Mouse (Mus musculus): ENCODE measurements around the gene Col6a6. TPM values are rescaled to one million over a fixed set of nuclear protein-coding genes. Genes with fewer than 3 reads are reported as not detected.

The Col6a6 gene
- polyA plus RNA-seq, 1 experiment from 2014 or later: 0.09 TPM

GRCm38 (mm10) chr9:105788203-105788602 is 39.8 kb downstream of the Col6a6 start:
- no peak overlapping the region for H3K4me3 ChIP-seq (replicated peaks; ENCODE audit: low read depth, low read length)
- H3K4me1 ChIP-seq (ENCODE audit: control insufficient read depth, insufficient read depth, low read length): no peaks in the 10 kb centered on the region
- no peak overlapping the region for H3K27ac ChIP-seq (replicated peaks; ENCODE audit: low read depth, low read length)
- ATAC-seq (ENCODE audit: low FRiP score, low TSS enrichment) (no peak), DNase-seq (no peak)
- no peaks in the 10 kb centered on the region for H3K9me3 ChIP-seq (ENCODE audit: control insufficient read depth, low read length)
- 76% methylated on average over 3 of the region's 3 CpGs for WGBS
- no peak overlapping the region for H3K4me2 ChIP-seq (ENCODE audit: low read length)
- H3K9ac ChIP-seq (replicated peaks; ENCODE audit: low read length): no peak overlapping the region
- H3K27me3 ChIP-seq (ENCODE audit: control insufficient read depth, insufficient read depth, low read length): no peaks in the 10 kb centered on the region
- H3K36me3 ChIP-seq (ENCODE audit: control insufficient read depth, insufficient read depth, low read length): no peaks in the 10 kb centered on the region

- Histone ChIP-seq H3K4me1 (ENCODE audit: control insufficient read depth, insufficient read depth, low read length) (no peaks in the 10 kb centered on the region), H3K9me3 (ENCODE audit: control insufficient read depth, low read length) (no peaks in the 10 kb centered on the region), H3K36me3 (ENCODE audit: control insufficient read depth, insufficient read depth, low read length) (no peaks in the 10 kb centered on the region), H3K4me3 (replicated peaks; ENCODE audit: low read depth, low read length) (no peak overlapping the region), H3K4me2 (ENCODE audit: low read length) (no peak overlapping the region), H3K27ac (replicated peaks; ENCODE audit: low read depth, low read length) (no peak overlapping the region), H3K9ac (replicated peaks; ENCODE audit: low read length) (no peak overlapping the region), H3K27me3 (ENCODE audit: control insufficient read depth, insufficient read depth, low read length) (no peaks in the 10 kb centered on the region)
- 82% methylated on average over 11 of the region's 11 CpGs for WGBS
- ATAC-seq (ENCODE audit: low FRiP score, low TSS enrichment) (no peak), DNase-seq (no peak)
Measured at GRCm38 (mm10) chr9:105787800-105788199, 40.2 kb downstream of the Col6a6 start.

- 90% methylated on average over 4 of the region's 4 CpGs for WGBS
- no peak for ATAC-seq (ENCODE audit: low FRiP score, low TSS enrichment)
- no peak overlapping the region for H3K9ac ChIP-seq (replicated peaks; ENCODE audit: low read length)
- H3K4me1 ChIP-seq (ENCODE audit: control insufficient read depth, insufficient read depth, low read length): no peaks in the 10 kb centered on the region
- H3K27ac ChIP-seq (replicated peaks; ENCODE audit: low read depth, low read length): no peak overlapping the region
- DNase-seq: no peak
- H3K9me3 ChIP-seq (ENCODE audit: control insufficient read depth, low read length): no peaks in the 10 kb centered on the region
- no peak overlapping the region for H3K4me2 ChIP-seq (ENCODE audit: low read length)
- no peak overlapping the region for H3K4me3 ChIP-seq (replicated peaks; ENCODE audit: low read depth, low read length)
- H3K36me3 ChIP-seq (ENCODE audit: control insufficient read depth, insufficient read depth, low read length): no peaks in the 10 kb centered on the region
- H3K27me3 ChIP-seq (ENCODE audit: control insufficient read depth, insufficient read depth, low read length): no peaks in the 10 kb centered on the region
Measured at GRCm38 (mm10) chr9:105784026-105784425, 43.9 kb downstream of the Col6a6 start.

- Histone ChIP-seq H3K27me3 (ENCODE audit: control insufficient read depth, insufficient read depth, low read length) (no peaks in the 10 kb centered on the region), H3K4me1 (ENCODE audit: control insufficient read depth, insufficient read depth, low read length) (no peaks in the 10 kb centered on the region), H3K4me2 (ENCODE audit: low read length) (no peak overlapping the region), H3K4me3 (replicated peaks; ENCODE audit: low read depth, low read length) (no peak overlapping the region), H3K9me3 (ENCODE audit: control insufficient read depth, low read length) (no peaks in the 10 kb centered on the region), H3K9ac (replicated peaks; ENCODE audit: low read length) (no peak overlapping the region), H3K27ac (replicated peaks; ENCODE audit: low read depth, low read length) (no peak overlapping the region), H3K36me3 (ENCODE audit: control insufficient read depth, insufficient read depth, low read length) (no peaks in the 10 kb centered on the region)
- no peak for DNase-seq
- ATAC-seq (ENCODE audit: low FRiP score, low TSS enrichment): no peak
- WGBS: 96% methylated on average over 15 of the region's 15 CpGs
Measured at GRCm38 (mm10) chr9:105780696-105781095, 47.3 kb downstream of the Col6a6 start.

GRCm38 (mm10) chr9:105778741-105779140 is 49.2 kb downstream of the Col6a6 start:
- 89% methylated on average over 6 of the region's 6 CpGs for WGBS

GRCm38 (mm10) chr9:105774878-105775277 is 53.1 kb downstream of the Col6a6 start:
- Histone ChIP-seq H3K36me3 (ENCODE audit: control insufficient read depth, insufficient read depth, low read length) (no peaks in the 10 kb centered on the region), H3K4me2 (ENCODE audit: low read length) (no peak overlapping the region), H3K9me3 (ENCODE audit: control insufficient read depth, low read length) (no peaks in the 10 kb centered on the region), H3K27ac (replicated peaks; ENCODE audit: low read depth, low read length) (no peak overlapping the region), H3K4me3 (replicated peaks; ENCODE audit: low read depth, low read length) (no peak overlapping the region), H3K9ac (replicated peaks; ENCODE audit: low read length) (no peak overlapping the region), H3K27me3 (ENCODE audit: control insufficient read depth, insufficient read depth, low read length) (no peaks in the 10 kb centered on the region), H3K4me1 (ENCODE audit: control insufficient read depth, insufficient read depth, low read length) (peaks cover 3% of the 10 kb centered on the region; the same call in 1 of the 2 replicates)
- ATAC-seq (ENCODE audit: low FRiP score, low TSS enrichment) (no peak), DNase-seq (peak; percentile 17)
- WGBS: 82% methylated on average over 7 of the region's 7 CpGs

More at GRCm38 (mm10) chr9:105778741-105779140, 49.2 kb downstream of the Col6a6 start:
- Histone ChIP-seq H3K4me1 (ENCODE audit: control insufficient read depth, insufficient read depth, low read length) (peaks cover 3% of the 10 kb centered on the region; the same call in 1 of the 2 replicates), H3K4me2 (ENCODE audit: low read length) (no peak overlapping the region), H3K27me3 (ENCODE audit: control insufficient read depth, insufficient read depth, low read length) (no peaks in the 10 kb centered on the region), H3K9ac (replicated peaks; ENCODE audit: low read length) (no peak overlapping the region), H3K27ac (replicated peaks; ENCODE audit: low read depth, low read length) (no peak overlapping the region), H3K9me3 (ENCODE audit: control insufficient read depth, low read length) (no peaks in the 10 kb centered on the region), H3K36me3 (ENCODE audit: control insufficient read depth, insufficient read depth, low read length) (no peaks in the 10 kb centered on the region), H3K4me3 (replicated peaks; ENCODE audit: low read depth, low read length) (no peak overlapping the region)
- no peak for ATAC-seq (ENCODE audit: low FRiP score, low TSS enrichment)
- DNase-seq: no peak

- H3K4me1 ChIP-seq (ENCODE audit: control insufficient read depth, insufficient read depth, low read length): peaks cover 3% of the 10 kb centered on the region; the same call in 1 of the 2 replicates
- H3K9me3 ChIP-seq (ENCODE audit: control insufficient read depth, low read length): no peaks in the 10 kb centered on the region
- no peak for ATAC-seq (ENCODE audit: low FRiP score, low TSS enrichment)
- WGBS: 87% methylated on average over 19 of the region's 19 CpGs
- no peak for DNase-seq
- no peaks in the 10 kb centered on the region for H3K27me3 ChIP-seq (ENCODE audit: control insufficient read depth, insufficient read depth, low read length)
- H3K27ac ChIP-seq (replicated peaks; ENCODE audit: low read depth, low read length): no peak overlapping the region
- no peaks in the 10 kb centered on the region for H3K36me3 ChIP-seq (ENCODE audit: control insufficient read depth, insufficient read depth, low read length)
- H3K9ac ChIP-seq (replicated peaks; ENCODE audit: low read length): no peak overlapping the region
- H3K4me3 ChIP-seq (replicated peaks; ENCODE audit: low read depth, low read length): no peak overlapping the region
- H3K4me2 ChIP-seq (ENCODE audit: low read length): no peak overlapping the region
Measured at GRCm38 (mm10) chr9:105774321-105774720, 53.6 kb downstream of the Col6a6 start.

GRCm38 (mm10) chr9:105771380-105771779 is 56.6 kb downstream of the Col6a6 start:
- Histone ChIP-seq H3K4me3 (replicated peaks; ENCODE audit: low read depth, low read length) (no peak overlapping the region), H3K9me3 (ENCODE audit: control insufficient read depth, low read length) (no peaks in the 10 kb centered on the region), H3K4me1 (ENCODE audit: control insufficient read depth, insufficient read depth, low read length) (peaks cover 3% of the 10 kb centered on the region; the same call in 1 of the 2 replicates), H3K9ac (replicated peaks; ENCODE audit: low read length) (no peak overlapping the region), H3K36me3 (ENCODE audit: control insufficient read depth, insufficient read depth, low read length) (no peaks in the 10 kb centered on the region), H3K27ac (replicated peaks; ENCODE audit: low read depth, low read length) (no peak overlapping the region), H3K27me3 (ENCODE audit: control insufficient read depth, insufficient read depth, low read length) (no peaks in the 10 kb centered on the region), H3K4me2 (ENCODE audit: low read length) (no peak overlapping the region)
- DNase-seq (no peak), ATAC-seq (ENCODE audit: low FRiP score, low TSS enrichment) (no peak)
- 83% methylated on average over 3 of the region's 3 CpGs for WGBS

GRCm38 (mm10) chr9:105770690-105771089 is 57.3 kb downstream of the Col6a6 start:
- no peak overlapping the region for H3K27ac ChIP-seq (replicated peaks; ENCODE audit: low read depth, low read length)
- 50% methylated on average over 7 of the region's 7 CpGs for WGBS
- DNase-seq (no peak), ATAC-seq (ENCODE audit: low FRiP score, low TSS enrichment) (no peak)
- H3K4me1 ChIP-seq (ENCODE audit: control insufficient read depth, insufficient read depth, low read length): peaks cover 3% of the 10 kb centered on the region; the same call in 1 of the 2 replicates
- no peak overlapping the region for H3K4me3 ChIP-seq (replicated peaks; ENCODE audit: low read depth, low read length)
- H3K4me2 ChIP-seq (ENCODE audit: low read length): no peak overlapping the region
- H3K36me3 ChIP-seq (ENCODE audit: control insufficient read depth, insufficient read depth, low read length): no peaks in the 10 kb centered on the region
- H3K27me3 ChIP-seq (ENCODE audit: control insufficient read depth, insufficient read depth, low read length): no peaks in the 10 kb centered on the region
- H3K9ac ChIP-seq (replicated peaks; ENCODE audit: low read length): no peak overlapping the region
- no peaks in the 10 kb centered on the region for H3K9me3 ChIP-seq (ENCODE audit: control insufficient read depth, low read length)

Data from midbrain, embryonic 14.5 days (tissue).